6 mouse cellular contexts compared by ENCODE assay signal in the genomic region with DNA sequence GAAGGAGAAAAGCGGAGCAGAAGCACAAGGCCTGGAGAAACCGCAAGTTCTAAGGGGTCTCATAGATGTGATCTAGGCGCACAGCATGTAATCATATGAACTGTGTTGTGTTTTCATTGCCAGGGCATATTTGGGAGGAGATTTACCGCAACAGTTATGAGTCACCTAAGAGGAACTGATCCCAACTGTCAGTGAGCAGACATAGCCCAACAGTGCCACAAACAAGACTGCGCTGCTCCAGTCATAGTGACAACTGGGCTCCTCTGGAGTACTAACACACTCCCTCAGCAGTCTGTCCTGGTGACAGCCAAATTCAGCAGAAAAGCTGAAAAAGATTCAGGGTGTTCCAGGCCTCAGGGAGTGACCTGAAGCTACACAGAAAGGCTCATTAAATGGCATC. TPM values are rescaled to one million over a fixed set of nuclear protein-coding genes. Genes with fewer than 3 reads are reported as not detected.
DNase-seq lines count a peak whose midpoint lies in the region; ATAC-seq and TF ChIP-seq lines count a peak whose summit lies in the region.
"Not testable (repeated sequence)": the region's sequence is repeated elsewhere in the genome, so short reads cannot be mapped to it uniquely, and the experiment has no call there.
"Had no signal": no experiment of that assay in that cellular context is flagged by ENCODE, and none has a peak within 500 bp of the region (broad histone marks: within the 10 kb centered on the region; RNA-seq: fewer than 3 reads in every experiment).

No protein-coding gene starts in this region.

- TF ChIP-seq CTCF in E14TG2a.4 (conservative IDR thresholded peaks at IDR 0.05; ENCODE audit: low read length) = not testable (repeated sequence)

- DNase-seq in heart, adult 11 months = peak; percentile 56

- peaks cover 13% of the 10 kb centered on the region for H3K9me3 ChIP-seq in E14TG2a.4 (ENCODE audit: low read length)

- peak; percentile 85 for ATAC-seq in common myeloid progenitor, adult 5-6 weeks (replicated peaks; ENCODE audit: low read depth, poor library complexity, severe bottlenecking)
- ATAC-seq in megakaryocyte, adult 5-6 weeks (ENCODE audit: poor library complexity, severe bottlenecking) = peak; percentile 99
- ATAC-seq in monocyte, adult 5-6 weeks (replicated peaks; ENCODE audit: insufficient number of reproducible peaks, low FRiP score, low TSS enrichment, poor library complexity, severe bottlenecking) = peak; percentile 97

- H3K4me1 ChIP-seq in E14TG2a.4 (replicated peaks; ENCODE audit: low read depth, low read length) = not testable (repeated sequence)

- not testable (repeated sequence) for H3K36me3 ChIP-seq in E14TG2a.4 (ENCODE audit: insufficient read depth, low read length)

- H3K4me3 ChIP-seq in E14TG2a.4 (replicated peaks; ENCODE audit: low read length) = 0 out of 2 replicates have a peak overlapping the region, but pooled peaks have one; percentile 35

- not testable (repeated sequence) for H3K27me3 ChIP-seq in E14TG2a.4 (ENCODE audit: insufficient read depth, low read length)

RNA-seq across cellular contexts. Expression of gene Cd163, which starts 7.1 kb away (rescaled TPM):
- total RNA-seq in common myeloid progenitor, adult 5-6 weeks (2017) = 2.0 and 5.8 TPM in 2 replicates
- total RNA-seq in megakaryocyte, adult 5-6 weeks (2015) = 2.2 TPM in 2 replicates
- total RNA-seq in megakaryocyte, adult 5-6 weeks (2017) = 3.7 and 4.0 TPM in 2 replicates
- total RNA-seq in monocyte, adult 5-6 weeks (2017) = 1.7 to 2.9 TPM (median 2.2 TPM) in 3 replicates
- total RNA-seq: CH12.LX had no signal

Comparison
In these comparisons a context has a peak if more than half of its experiments do, and no peak if none do; other contexts are left out.
1. Peak in every context shown above with its lines: DNase-seq, ATAC-seq and H3K4me3 ChIP-seq.